Mouse (Mus musculus) hindbrain, embryonic 15.5 days (tissue): ENCODE measurements around the gene Rptor. TPM values are rescaled to one million over a fixed set of nuclear protein-coding genes. Genes with fewer than 3 reads are reported as not detected.

Experiments
- polyA plus RNA-seq: library from polyadenylated mRNA; unstranded; fragments of >200 nt; fragmentation: Nextera tagmentation; extraction: Ambion mirVana; gene quantifications from 2 replicates; pipeline ENCODE4 v1.2.1, GENCODE M21; 2015

The Rptor gene
- polyA plus RNA-seq, 1 experiment from 2014 or later: 13.3 TPM

Other genes with a start within 250 kb of the Rptor start
- 4.4 and 5.3 TPM in 2 replicates for gene Sgsh, start 247.4 kb upstream of the Rptor start, polyA plus RNA-seq
- gene Slc26a11, start 247.3 kb upstream of the Rptor start, polyA plus RNA-seq: 5.9 and 7.6 TPM in 2 replicates
- 0.99 and 1.5 TPM in 2 replicates for gene Rnf213, start 209.8 kb upstream of the Rptor start, polyA plus RNA-seq
- gene Endov, start 111.6 kb upstream of the Rptor start, polyA plus RNA-seq: 17.2 and 17.6 TPM in 2 replicates
- 16.2 and 20.7 TPM in 2 replicates for gene Nptx1, start 55.2 kb upstream of the Rptor start, polyA plus RNA-seq